Mouse (Mus musculus): ENCODE results near the gene Thumpd2.

DNA sequence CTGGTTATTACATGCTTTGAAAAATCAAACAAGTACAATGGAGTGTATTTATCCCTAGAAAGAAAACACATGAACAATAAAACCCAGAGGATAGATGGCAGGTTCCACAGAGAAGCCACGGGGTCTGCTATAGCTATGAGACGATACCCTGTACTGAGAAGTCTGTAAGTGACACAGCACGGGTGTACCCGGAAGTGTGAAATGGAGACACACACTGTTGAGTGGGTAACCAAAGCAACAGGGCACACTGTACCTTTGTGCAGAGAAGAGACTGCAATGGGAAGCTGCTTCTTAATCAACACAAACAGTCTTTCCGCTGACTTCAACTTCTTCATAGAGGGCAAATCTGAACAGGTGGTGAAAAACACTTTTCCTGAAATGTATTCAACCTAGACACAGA lies 9.4 kb downstream of the Thumpd2 start:
- TF ChIP-seq CTCF (IDR thresholded peaks at IDR 0.05; ENCODE audit: extremely low read depth, insufficient read depth, low read length) (no peak), POLR2A (IDR thresholded peaks at IDR 0.05; ENCODE audit: extremely low read depth, insufficient read depth, low read length) (no peak)

All from cortical plate, adult 2 months (tissue).